Mouse (Mus musculus) heart, postnatal 0 days (tissue): ENCODE results near the gene Alyref. TPM values are rescaled to one million over a fixed set of nuclear protein-coding genes. Genes with fewer than 3 reads are reported as not detected.
A peak's percentile ranks its signal among the peaks of the same experiment; 100 is the strongest.

Source experiments
- ATAC-seq: fragments of 200-750 bp; cut with Nextera tagmentation; 2 replicates; pipeline ENCODE4 v1.8.0; 2017; ENCODE audit warnings: low read depth, moderate number of reproducible peaks, moderate library complexity; ENCODE audit not compliant: insufficient read depth
- DNase-seq: peaks from one replicate; pipeline ENCODE4 v3.0.0-alpha.2; 2016; ENCODE audit warnings: low spot score
- H3K27ac ChIP-seq: fragments of 300-500 bp; sonication (generic); 2 replicates; pipeline ENCODE4 v1.5.1; 2014; ENCODE audit warnings: low read depth, mild to moderate bottlenecking
- H3K27me3 ChIP-seq: fragments of 300-500 bp; sonication (generic); 2 replicates; pipeline ENCODE4 v1.6.1; 2014; ENCODE audit warnings: low read length, mixed read lengths; ENCODE audit not compliant: control insufficient read depth, insufficient read depth
- H3K36me3 ChIP-seq: fragments of 300-500 bp; sonication (generic); replicated peaks from 2 replicates; pipeline ENCODE4 v1.6.1; 2014; ENCODE audit warnings: low read length, mixed read lengths; ENCODE audit not compliant: control insufficient read depth, insufficient read depth
- H3K4me1 ChIP-seq: fragments of 300-500 bp; sonication (generic); 2 replicates; pipeline ENCODE4 v1.6.1; 2014; ENCODE audit warnings: antibody characterized with exemption; ENCODE audit not compliant: control insufficient read depth, insufficient read depth
- H3K4me2 ChIP-seq: fragments of 300-500 bp; sonication (generic); 2 replicates; pipeline ENCODE4 v1.6.1; 2014; ENCODE audit warnings: low read depth, mild to moderate bottlenecking, low read length, moderate library complexity
- H3K4me3 ChIP-seq: fragments of 300-500 bp; sonication (generic); 2 replicates; pipeline ENCODE4 v1.5.1; 2014; ENCODE audit warnings: low read depth, low read length
- H3K9ac ChIP-seq: fragments of 300-500 bp; sonication (generic); replicated peaks from 2 replicates; pipeline ENCODE4 v1.6.1; 2014; ENCODE audit warnings: low read depth, low read length, mixed read lengths
- H3K9me3 ChIP-seq: fragments of 300-500 bp; sonication (generic); replicated peaks from 2 replicates; pipeline ENCODE4 v1.6.1; 2016; ENCODE audit warnings: low read length; ENCODE audit not compliant: control insufficient read depth
- CTCF ChIP-seq: IDR thresholded peaks from 2 replicates; pipeline ENCODE4 v1.5.1; 2016; ENCODE audit warnings: antibody characterized with exemption, control low read depth, low read depth
- EP300 ChIP-seq: IDR thresholded peaks from 2 replicates; pipeline ENCODE4 v1.6.1; 2016; ENCODE audit warnings: antibody characterized with exemption, low read depth
- WGBS: fragments of 180-500 bp; shearing (Covaris S2); extraction: QIAGEN DNeasy Blood & Tissue Kit; methylation state at CpG from one replicate; pipeline ENCODE4 v1.1.7; 2014; 5-methylcytosine and 5-hydroxymethylcytosine counted together
- polyA plus RNA-seq: library from polyadenylated mRNA; unstranded; fragments of >200 nt; fragmentation: Nextera tagmentation; extraction: Ambion mirVana; gene quantifications from 2 replicates; pipeline ENCODE4 v1.2.1, GENCODE M21; 2015
- total RNA-seq: library from RNA; depleted of rRNA; stranded (reverse); fragments of >200 nt; gene quantifications from 2 replicates; pipeline ENCODE4 v1.2.3, GENCODE M21; 2014; ENCODE audit warnings: low replicate concordance

Alyref gene
- total and polyA plus RNA-seq, 2 experiments from 2014 or later = 132 to 147 TPM

DNA sequence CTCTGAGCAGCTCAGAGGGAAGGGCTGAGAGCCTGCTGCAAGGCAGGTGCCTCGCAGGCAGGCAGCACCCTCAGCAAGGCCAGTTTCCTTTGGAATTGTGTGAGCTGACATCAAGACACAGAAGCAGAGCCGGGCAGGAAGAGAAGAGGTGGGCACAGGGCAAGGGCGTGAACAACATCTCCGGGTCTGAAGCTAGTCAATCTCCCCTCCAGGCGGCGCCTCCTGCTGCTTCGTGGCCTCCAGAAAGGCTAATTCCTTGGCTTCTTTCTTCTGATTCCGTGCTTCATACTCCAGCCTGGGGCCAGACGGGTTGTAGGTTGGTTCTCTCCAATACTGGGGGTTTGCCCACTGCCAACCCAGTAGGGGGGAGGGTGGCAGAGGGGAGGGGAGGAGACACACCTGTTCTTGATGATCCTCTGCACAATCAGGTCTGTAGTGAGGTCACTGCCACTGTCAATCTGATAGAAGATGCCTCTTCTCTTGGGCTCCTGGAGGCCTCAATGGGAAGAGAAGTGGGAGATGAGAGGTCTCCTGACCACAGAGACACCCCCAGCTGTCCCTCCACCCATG, 12.4 kb upstream of the Alyref start:
- 82% methylated on average over 9 of the region's 9 CpGs for WGBS
- no peak for ATAC-seq

DNA sequence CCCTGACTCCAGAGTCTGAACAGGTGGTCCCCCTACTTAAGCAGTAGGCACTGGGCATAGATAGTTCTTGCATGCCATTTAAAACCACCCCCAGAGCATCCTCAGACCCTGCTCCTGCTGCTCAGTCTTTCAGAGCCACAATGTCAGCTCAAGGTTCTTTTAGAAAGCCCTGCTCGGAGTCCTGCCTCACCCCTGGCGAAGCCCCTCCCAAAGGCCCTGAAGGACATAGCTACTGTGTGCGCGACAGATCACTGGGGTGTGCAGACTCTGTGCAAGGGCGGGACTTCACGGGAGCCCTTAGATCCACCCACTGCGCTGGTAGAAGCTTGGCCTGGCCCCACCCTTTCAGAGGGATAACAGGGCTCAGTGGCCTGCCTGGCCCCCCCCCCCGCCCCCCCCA, 11.1 kb upstream of the Alyref start:
- 33% methylated on average over 8 of the region's 8 CpGs for WGBS
- Histone ChIP-seq H3K9ac (no peak overlapping the region), H3K4me1 (peaks cover 21% of the 10 kb centered on the region; the same call in 1 of the 2 replicates), H3K36me3 (peaks cover 51% of the 10 kb centered on the region), H3K27me3 (no peaks in the 10 kb centered on the region), H3K4me2 (peak overlapping the region; percentile 59; the same call in 1 of the 2 replicates), H3K9me3 (no peaks in the 10 kb centered on the region), H3K4me3 (no peak overlapping the region), H3K27ac (0 out of 2 replicates have a peak overlapping the region, but pooled peaks have one; percentile 10)
- TF ChIP-seq CTCF = no peak
- TF ChIP-seq EP300 = no peak
- peak; percentile 74 for ATAC-seq
- DNase-seq = peak; percentile 39

More for the DNA sequence above, 12.4 kb upstream of the Alyref start:
- Histone ChIP-seq H3K27ac (no peak overlapping the region), H3K9me3 (no peaks in the 10 kb centered on the region), H3K4me3 (no peak overlapping the region), H3K27me3 (no peaks in the 10 kb centered on the region), H3K36me3 (peaks cover 44% of the 10 kb centered on the region), H3K9ac (no peak overlapping the region), H3K4me1 (peaks cover 21% of the 10 kb centered on the region; the same call in 1 of the 2 replicates), H3K4me2 (no peak overlapping the region)
- no peak for DNase-seq
- TF ChIP-seq EP300 = no peak
- no peak for TF ChIP-seq CTCF

DNA sequence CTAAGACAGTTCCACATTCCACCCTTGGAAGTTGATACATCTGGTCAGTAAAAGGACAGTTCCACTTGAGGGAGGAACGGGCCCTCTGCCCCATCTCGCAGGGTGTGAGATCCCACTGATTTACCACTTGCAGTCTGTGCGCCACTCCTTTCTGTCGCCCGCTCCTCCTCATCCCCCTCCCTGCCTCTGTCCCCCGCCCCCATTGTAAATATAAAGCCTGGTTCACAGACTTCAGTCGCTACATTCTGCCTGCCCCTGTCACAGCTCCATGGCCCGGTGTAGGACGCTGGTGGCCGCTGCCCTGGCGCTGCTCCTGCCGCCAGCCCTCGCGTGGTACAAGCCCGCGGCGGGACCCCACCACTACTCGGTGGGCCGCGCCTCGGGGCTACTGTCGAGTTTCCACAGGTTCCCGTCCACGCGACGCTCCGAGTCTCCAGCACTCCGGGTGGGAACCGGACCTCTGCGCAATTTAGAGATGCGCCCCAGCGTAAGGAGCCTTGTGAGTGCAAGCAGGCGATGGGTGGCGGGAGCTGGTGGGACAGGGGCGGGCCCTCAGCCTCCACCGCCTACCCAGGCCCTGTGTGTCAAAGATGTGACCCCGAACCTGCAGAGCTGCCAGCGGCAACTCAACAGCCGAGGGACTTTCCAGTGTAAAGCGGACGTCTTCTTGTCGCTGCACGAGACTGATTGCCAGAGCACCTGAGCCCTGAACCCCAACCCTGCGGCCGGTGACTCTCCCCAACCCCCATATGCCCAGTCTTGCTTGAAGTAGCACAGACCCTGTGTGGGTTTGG, 10.3 kb upstream of the Alyref start, which contains the start of gene Npb:
Gene Npb (plus strand): TSS at position 237 of the 794 bp plus-strand sequence.
- no peak for TF ChIP-seq EP300
- TF ChIP-seq CTCF = no peak
- Histone ChIP-seq H3K36me3 (peaks cover 54% of the 10 kb centered on the region), H3K4me2 (peak within 1 kb of the TSS; percentile 59), H3K4me1 (peaks cover 21% of the 10 kb centered on the region; the same call in 1 of the 2 replicates), H3K27ac (peak within 1 kb of the TSS; percentile 52; the same call in 1 of the 2 replicates), H3K9ac (peak within 1 kb of the TSS; percentile 28), H3K9me3 (no peaks in the 10 kb centered on the region), H3K27me3 (no peaks in the 10 kb centered on the region), H3K4me3 (peak within 1 kb of the TSS; percentile 29)
- 10% methylated on average over 45 of the region's 45 CpGs for WGBS
- 0 out of 2 replicates have a peak, but pooled peaks have one; percentile 6 for ATAC-seq
- DNase-seq = no peak

DNA sequence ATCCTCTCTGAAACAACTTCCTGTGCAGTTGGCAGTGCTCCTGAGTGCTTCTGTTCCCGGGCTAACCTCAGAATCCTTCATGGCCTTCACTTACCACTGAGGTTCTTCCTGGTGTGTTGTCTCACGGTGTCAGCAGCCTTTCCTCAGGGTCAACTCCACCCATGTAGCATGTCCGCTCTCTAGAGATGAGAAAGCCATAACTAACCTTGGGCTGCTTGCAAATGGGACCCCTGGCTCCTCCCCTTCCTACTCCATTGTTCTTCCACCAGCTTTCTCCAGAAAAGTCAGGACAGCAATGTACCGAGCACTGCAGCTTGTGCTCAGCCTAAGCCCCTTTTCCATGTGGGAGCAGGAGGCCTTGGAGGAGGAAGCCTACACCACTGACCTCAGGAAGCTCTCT, 8.6 kb upstream of the Alyref start:
- no peak for TF ChIP-seq CTCF
- Histone ChIP-seq H3K4me2 (no peak overlapping the region), H3K27me3 (no peaks in the 10 kb centered on the region), H3K4me3 (no peak overlapping the region), H3K9ac (no peak overlapping the region), H3K4me1 (peaks cover 21% of the 10 kb centered on the region; the same call in 1 of the 2 replicates), H3K27ac (peak overlapping the region; percentile 52), H3K9me3 (no peaks in the 10 kb centered on the region), H3K36me3 (peaks cover 56% of the 10 kb centered on the region)
- no peak for DNase-seq
- ATAC-seq = no peak
- 64% methylated on average over 4 of the region's 4 CpGs for whole genome bisulfite sequencing

DNA sequence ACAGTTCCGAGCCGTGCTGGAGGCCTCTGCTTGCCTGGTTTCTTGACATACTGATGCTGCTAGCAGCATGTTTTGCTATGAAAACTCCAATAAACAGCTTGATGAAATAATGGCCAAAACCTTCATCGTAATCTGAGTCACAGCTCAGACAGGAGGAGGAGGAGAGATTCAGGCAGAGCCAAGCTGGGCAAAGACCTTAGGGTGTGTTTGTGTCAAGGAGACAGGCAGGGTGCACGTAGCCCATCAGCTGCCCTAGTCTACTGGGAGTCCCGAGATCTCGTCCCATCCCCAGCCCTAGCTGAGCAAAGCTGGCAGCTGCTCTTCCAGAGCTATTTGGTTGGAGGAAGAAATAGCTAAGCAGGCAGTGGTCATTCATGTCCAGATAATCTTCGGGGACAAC, 7.5 kb upstream of the Alyref start:
- H3K36me3 ChIP-seq = peaks cover 52% of the 10 kb centered on the region

More for the DNA sequence above, 7.5 kb upstream of the Alyref start:
- 82% methylated on average over 7 of the region's 7 CpGs for WGBS
- no peak overlapping the region for H3K9ac ChIP-seq
- H3K9me3 ChIP-seq = no peaks in the 10 kb centered on the region
- H3K4me2 ChIP-seq = no peak overlapping the region
- TF ChIP-seq CTCF = no peak
- no peak overlapping the region for H3K4me3 ChIP-seq
- peaks cover 21% of the 10 kb centered on the region; the same call in 1 of the 2 replicates for H3K4me1 ChIP-seq
- ATAC-seq = no peak
- no peaks in the 10 kb centered on the region for H3K27me3 ChIP-seq
- no peak overlapping the region for H3K27ac ChIP-seq
- DNase-seq = no peak
